Mouse (Mus musculus) ES-E14 (cell line): ENCODE measurements around the gene Mapk8ip3. TPM values are rescaled to one million over a fixed set of nuclear protein-coding genes. Genes with fewer than 3 reads are reported as not detected.

Experiments
- DNase-seq: peaks from one replicate; pipeline ENCODE4 v3.0.0-alpha.2; 2013; ENCODE audit warnings: low read depth, low spot score
- H3K27ac ChIP-seq: 2 replicates; pipeline ENCODE4 v1.5.1; 2012; ENCODE audit warnings: low read depth, mild to moderate bottlenecking, low read length, moderate library complexity, mixed read lengths; ENCODE audit not compliant: poor library complexity, insufficient read depth, severe bottlenecking
- H3K36me3 ChIP-seq: 2 replicates; pipeline ENCODE4 v1.6.1; 2012; ENCODE audit warnings: mild to moderate bottlenecking, low read length, moderate library complexity, mixed read lengths; ENCODE audit not compliant: control insufficient read depth, poor library complexity, insufficient read depth, severe bottlenecking
- H3K4me1 ChIP-seq, 2 experiments: fragments of 150-350 bp in 1 of 2; sonication (generic) in 1 of 2; 2 replicates each; pipeline ENCODE4 v1.6.1; 2012; ENCODE audit warnings: low read length in 2 of 2, mild to moderate bottlenecking in 1 of 2, mixed read lengths in 1 of 2; ENCODE audit not compliant: control insufficient read depth in 2 of 2, insufficient read depth in 2 of 2, poor library complexity in 1 of 2
- H3K4me3 ChIP-seq, 2 experiments: fragments of 150-350 bp in 1 of 2; sonication (generic) in 1 of 2; 2 replicates each; pipeline ENCODE4 v1.5.1; 2012; ENCODE audit warnings: low read length in 2 of 2, low read depth in 1 of 2, mild to moderate bottlenecking in 1 of 2, mixed read lengths in 1 of 2; ENCODE audit not compliant: insufficient read depth in 1 of 2, poor library complexity in 1 of 2, severe bottlenecking in 1 of 2
- H3K9ac ChIP-seq: 2 replicates; pipeline ENCODE4 v1.6.1; 2012; ENCODE audit warnings: low read depth, mild to moderate bottlenecking, low read length, mixed read lengths; ENCODE audit not compliant: poor library complexity, insufficient read depth, severe bottlenecking
- H3K9me3 ChIP-seq: fragments of 150-350 bp; sonication (generic); 2 replicates; pipeline ENCODE4 v1.6.1; 2012; ENCODE audit warnings: low read depth, mild to moderate bottlenecking, low read length; ENCODE audit not compliant: control insufficient read depth, insufficient read depth
- CHD2 ChIP-seq: IDR thresholded peaks from 2 replicates; pipeline ENCODE4 v1.6.1; 2014; ENCODE audit warnings: mild to moderate bottlenecking, low read depth, low read length, inconsistent platforms
- HCFC1 ChIP-seq: IDR thresholded peaks from 2 replicates; pipeline ENCODE4 v1.6.1; 2012; ENCODE audit warnings: low read length, inconsistent platforms, borderline replicate concordance; ENCODE audit not compliant: insufficient read depth
- MAFK ChIP-seq: IDR thresholded peaks from 2 replicates; pipeline ENCODE4 v1.6.1; 2014; ENCODE audit warnings: mild to moderate bottlenecking, low read depth, low read length, inconsistent platforms; ENCODE audit not compliant: insufficient read depth
- ZC3H11A ChIP-seq: IDR thresholded peaks from 2 replicates; pipeline ENCODE4 v1.6.1; 2012; ENCODE audit warnings: low read depth, mild to moderate bottlenecking, inconsistent platforms, low read length, borderline replicate concordance
- ZNF384 ChIP-seq: IDR thresholded peaks from 2 replicates; pipeline ENCODE4 v1.6.1; 2012; ENCODE audit warnings: low read depth, low read length, inconsistent platforms
- in situ Hi-C, 2 experiments: fragments of 600-800 bp; cut with MboI; formaldehyde crosslinking; loops; one replicate each; pipeline ENCODE4 v1.15.1; 2025; ENCODE audit warnings: low sequenced_read_pairs in 2 of 2, inconsistent platforms in 1 of 2; ENCODE audit not compliant: unreplicated experiment in 2 of 2
- total RNA-seq: library from RNA; depleted of rRNA; stranded (reverse); fragments of 300-350 nt; gene quantifications from 2 replicates; pipeline ENCODE4 v1.2.3, GENCODE M21; 2012

Gene Mapk8ip3
- total RNA-seq, 1 experiment: 55.7 TPM

GRCm38 (mm10) chr17:24893276-24893675 is 43.5 kb downstream of the Mapk8ip3 start:
- TF ChIP-seq ZC3H11A (no peak), MAFK (no peak), HCFC1 (no peak), CHD2 (no peak), ZNF384 (no peak)
- Histone ChIP-seq H3K4me1 (peaks cover 0 to 14% of the 10 kb centered on the region in 2 experiments; a peak in 2 of 4 replicates), H3K9me3 (no peaks in the 10 kb centered on the region), H3K36me3 (peaks cover 44% of the 10 kb centered on the region), H3K9ac (no peak overlapping the region), H3K27ac (no peak overlapping the region), H3K4me3 (no peak overlapping the region)
- in situ Hi-C loops: no loop called here
- no peak for DNase-seq

GRCm38 (mm10) chr17:24892785-24893184 is 44.0 kb downstream of the Mapk8ip3 start:
- peaks cover 0 to 14% of the 10 kb centered on the region in 2 experiments; a peak in 2 of 4 replicates for H3K4me1 ChIP-seq
- DNase-seq: no peak
- TF ChIP-seq ZC3H11A: no peak
- TF ChIP-seq MAFK: no peak
- TF ChIP-seq HCFC1: no peak
- TF ChIP-seq CHD2: no peak
- no peak for TF ChIP-seq ZNF384
- in situ Hi-C loops: no loop called here
- H3K9me3 ChIP-seq: no peaks in the 10 kb centered on the region
- H3K36me3 ChIP-seq: peaks cover 43% of the 10 kb centered on the region
- H3K9ac ChIP-seq: no peak overlapping the region
- H3K27ac ChIP-seq: no peak overlapping the region
- H3K4me3 ChIP-seq: no peak overlapping the region

DNA sequence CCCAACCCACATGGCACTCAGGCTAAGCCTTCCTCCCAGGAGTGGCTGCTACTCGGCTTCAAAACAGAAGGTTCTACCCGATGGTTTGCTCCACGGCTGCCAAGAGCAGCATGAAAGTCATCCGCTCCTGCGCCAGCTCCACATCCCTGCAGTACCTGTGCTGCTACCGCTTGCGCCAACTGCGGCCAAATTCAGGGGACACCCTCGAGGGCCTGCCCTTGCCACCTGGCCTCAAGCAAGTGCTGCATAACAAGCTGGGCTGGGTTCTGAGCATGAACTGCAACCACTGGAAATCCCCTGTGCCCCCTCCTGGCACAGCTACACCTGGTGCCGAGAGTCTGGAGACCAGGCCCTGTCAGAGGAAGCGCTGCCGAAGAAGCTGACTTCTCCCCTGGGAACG is 45.5 kb downstream of the Mapk8ip3 start:
- Histone ChIP-seq H3K27ac (no peak overlapping the region), H3K9me3 (no peaks in the 10 kb centered on the region), H3K36me3 (peaks cover 36% of the 10 kb centered on the region), H3K4me3 (no peak overlapping the region), H3K4me1 (peaks cover 0 to 8% of the 10 kb centered on the region in 2 experiments; a peak in 1 of 4 replicates), H3K9ac (no peak overlapping the region)
- no peak for DNase-seq
- TF ChIP-seq MAFK: no peak
- in situ Hi-C loops: no loop called here

GRCm38 (mm10) chr17:24890151-24891092 is 46.4 kb downstream of the Mapk8ip3 start:
- DNase-seq: no peak
- in situ Hi-C loops: no loop called here
- no peak overlapping the region for H3K4me3 ChIP-seq
- H3K9me3 ChIP-seq: no peaks in the 10 kb centered on the region
- peaks cover 36% of the 10 kb centered on the region for H3K36me3 ChIP-seq
- peaks cover 0 to 9% of the 10 kb centered on the region in 2 experiments; a peak in 1 of 4 replicates for H3K4me1 ChIP-seq
- H3K9ac ChIP-seq: no peak overlapping the region
- TF ChIP-seq ZC3H11A: no peak
- TF ChIP-seq CHD2: no peak
- H3K27ac ChIP-seq: no peak overlapping the region
